Mouse (Mus musculus) kidney, adult 18-20 months (tissue): ENCODE measurements around the gene Fam189b.
"Not testable (repeated sequence)": the region's sequence is repeated elsewhere in the genome, so short reads cannot be mapped to it uniquely, and the experiment has no call there.

Experiments used
- DNase-seq: peaks from one replicate; pipeline ENCODE4 v3.0.0; 2021

The Fam189b gene

GRCm38 (mm10) chr3:89206695-89207094 is 23.8 kb downstream of the Fam189b start:
- DNase-seq: no peak

GRCm38 (mm10) chr3:89208075-89208657 is 25.2 kb downstream of the Fam189b start:
- DNase-seq: no peak

DNA sequence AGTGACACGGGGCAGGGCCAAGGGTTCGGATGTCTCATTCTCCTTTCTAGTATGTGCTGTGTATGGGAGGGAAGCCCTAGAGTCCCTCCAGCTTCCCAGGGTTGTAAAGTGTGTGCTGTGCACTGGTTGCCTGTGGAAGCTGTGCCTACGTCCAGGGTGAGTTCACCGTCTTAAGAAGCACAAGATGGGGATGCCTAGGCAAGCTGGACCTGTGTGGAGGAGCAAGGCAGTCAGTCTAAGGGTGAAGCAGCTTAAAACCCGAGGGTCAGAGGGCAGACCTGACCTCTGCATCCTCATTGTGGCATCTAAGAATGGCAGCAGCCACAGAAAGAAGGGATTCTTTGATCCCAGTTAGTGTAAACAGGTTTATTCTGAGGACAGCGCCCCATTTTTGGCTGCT is 25.8 kb downstream of the Fam189b start:
- no peak for DNase-seq

DNA sequence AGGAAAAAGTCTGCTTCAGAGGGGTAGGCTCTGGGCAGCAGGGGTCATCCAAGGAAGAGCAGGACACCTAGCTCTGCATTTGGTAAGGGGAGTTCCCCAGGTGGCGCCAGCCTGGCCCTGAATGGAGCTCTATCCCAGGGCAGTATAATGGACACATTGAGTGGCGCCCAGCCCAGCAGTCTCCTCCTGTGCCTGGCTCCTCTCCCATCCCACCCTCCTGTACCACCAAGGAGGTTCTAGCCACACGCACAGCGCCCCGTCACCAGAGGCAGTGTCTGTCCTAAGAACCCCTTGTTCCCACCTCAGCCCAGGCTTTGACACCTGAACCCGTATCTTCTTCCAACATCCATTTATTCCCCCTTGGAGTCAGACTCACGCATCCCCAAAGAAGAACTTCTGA is 26.8 kb downstream of the Fam189b start:
- DNase-seq: no peak

- DNase-seq: peak; percentile 19
These were observed 27.2 kb downstream of the Fam189b start for GRCm38 (mm10) chr3:89210162-89210561.

DNA sequence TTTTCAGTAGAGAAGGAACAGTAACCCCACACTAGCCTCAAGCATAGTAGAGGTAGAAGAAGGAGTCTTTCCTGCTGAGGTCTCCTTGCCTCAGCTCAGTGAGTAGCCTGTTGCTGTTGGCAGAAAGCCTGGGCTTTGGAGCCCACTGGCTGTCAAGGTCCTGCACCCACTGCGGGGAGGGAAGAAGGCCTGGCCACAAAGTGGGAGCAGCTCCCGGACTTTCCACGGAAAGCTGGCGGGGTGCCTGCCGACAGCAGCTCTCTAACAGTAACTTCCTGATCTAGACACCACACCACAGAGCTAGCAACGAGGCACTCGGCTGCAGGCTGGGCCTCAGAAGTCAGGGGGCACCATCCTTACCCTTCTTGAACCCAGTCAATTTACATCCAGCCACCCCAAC is 27.8 kb downstream of the Fam189b start:
- DNase-seq: peak; percentile 28

- peak; percentile 92 for DNase-seq
These were observed 31.0 kb downstream of the Fam189b start for GRCm38 (mm10) chr3:89213803-89214530.

DNA sequence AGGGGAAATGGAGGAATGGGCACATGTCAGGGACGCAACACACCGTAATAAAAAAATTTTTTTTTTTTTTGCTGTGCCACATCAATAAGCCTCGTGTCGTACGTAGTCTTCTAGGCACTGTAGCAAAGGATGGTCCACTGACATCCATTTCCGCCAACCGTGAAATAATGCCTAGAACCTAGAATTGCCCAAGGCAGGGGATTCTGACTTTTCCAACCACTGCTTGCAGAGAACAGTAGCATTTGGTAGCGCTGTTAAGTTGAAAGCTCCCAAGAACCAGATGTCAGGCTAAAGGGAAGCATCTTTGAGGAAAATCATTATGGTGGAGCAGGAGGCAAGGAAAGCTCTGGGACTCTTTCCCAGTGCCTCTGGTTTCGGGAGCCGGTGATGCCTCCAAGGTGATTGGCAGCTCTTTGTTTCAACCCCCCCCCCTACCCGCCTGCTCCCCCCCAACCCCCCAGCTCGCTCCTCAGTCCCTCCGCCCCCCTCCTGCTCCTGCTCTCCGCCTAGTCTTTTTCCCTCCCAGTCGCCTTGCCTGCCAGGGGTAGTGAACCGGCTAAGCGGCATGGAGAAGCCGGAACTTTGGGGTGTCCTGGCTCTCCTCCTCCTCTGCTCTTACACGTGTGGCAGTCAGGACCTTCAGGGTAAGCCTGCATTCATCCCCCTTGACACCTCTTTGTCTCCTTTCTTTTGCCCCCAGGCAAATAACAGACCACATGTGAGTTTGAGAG is 31.9 kb downstream of the Fam189b start, which contains the start of gene Thbs3:
Gene Thbs3, plus strand, starts transcription at position 500 of the 731 bp plus-strand sequence.
- no peak for DNase-seq

DNA sequence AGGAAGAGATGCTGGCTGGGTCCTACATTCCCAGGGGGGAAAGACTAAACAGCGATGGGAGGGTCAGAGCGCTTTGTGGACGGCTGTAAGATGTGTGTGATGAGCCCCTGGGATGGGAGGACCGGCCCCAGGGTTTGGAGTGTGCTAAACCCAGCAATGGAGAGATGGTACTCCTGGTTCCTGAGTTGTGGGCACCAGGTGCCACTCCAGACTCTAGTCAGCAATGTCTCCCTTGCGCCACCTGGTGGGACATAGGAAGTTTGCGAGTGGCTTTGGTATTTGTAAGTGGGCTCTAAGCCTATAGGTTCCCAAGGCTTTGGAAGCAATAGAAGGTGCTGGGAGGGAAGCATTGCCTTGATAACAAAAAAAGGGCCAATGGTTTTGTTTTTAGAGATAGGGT is 32.9 kb downstream of the Fam189b start:
- DNase-seq: peak; percentile 88

- not testable (repeated sequence) for DNase-seq
These were observed 33.5 kb downstream of the Fam189b start for GRCm38 (mm10) chr3:89216407-89216806.

DNA sequence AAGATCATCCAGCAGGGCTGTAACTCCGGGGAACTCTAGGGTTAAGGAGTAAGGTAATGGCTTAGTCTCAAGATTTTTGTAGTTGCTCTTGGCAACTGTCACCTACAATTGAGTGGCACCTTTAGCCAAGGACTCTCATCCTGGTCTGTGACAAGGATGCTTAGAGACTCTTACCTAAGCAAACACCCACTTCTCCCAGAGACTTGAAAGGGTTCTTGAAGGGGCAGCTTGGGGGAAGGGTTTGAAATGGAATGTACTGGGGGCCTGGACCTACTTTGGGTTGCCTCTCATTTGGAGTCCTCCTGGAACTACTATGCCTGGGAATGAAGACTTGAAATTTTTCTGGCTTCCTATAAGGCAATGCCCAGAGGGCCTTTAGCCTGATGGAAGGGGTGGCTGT is 35.3 kb downstream of the Fam189b start:
- DNase-seq: no peak

GRCm38 (mm10) chr3:89219546-89219945 is 36.6 kb downstream of the Fam189b start:
- no peak for DNase-seq

DNA sequence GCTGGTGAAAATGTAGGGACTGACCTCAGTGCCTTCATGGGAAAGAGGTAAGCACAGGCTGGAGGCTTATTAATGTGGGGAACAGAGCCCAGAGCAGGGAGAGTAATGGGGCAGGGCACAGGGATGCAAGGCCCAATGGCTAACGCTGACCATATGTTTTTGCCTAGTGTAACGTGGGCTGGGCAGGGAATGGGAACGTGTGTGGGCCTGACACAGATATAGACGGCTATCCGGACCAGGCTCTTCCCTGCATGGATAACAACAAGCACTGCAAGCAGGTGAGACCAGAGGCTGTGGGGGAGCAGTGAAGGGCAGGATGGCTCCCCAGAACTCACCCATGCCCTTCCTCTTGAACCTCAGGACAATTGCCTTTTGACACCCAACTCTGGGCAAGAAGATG is 38.2 kb downstream of the Fam189b start:
- DNase-seq: no peak

- DNase-seq: no peak
These were observed 41.9 kb downstream of the Fam189b start for GRCm38 (mm10) chr3:89224796-89225195.

DNA sequence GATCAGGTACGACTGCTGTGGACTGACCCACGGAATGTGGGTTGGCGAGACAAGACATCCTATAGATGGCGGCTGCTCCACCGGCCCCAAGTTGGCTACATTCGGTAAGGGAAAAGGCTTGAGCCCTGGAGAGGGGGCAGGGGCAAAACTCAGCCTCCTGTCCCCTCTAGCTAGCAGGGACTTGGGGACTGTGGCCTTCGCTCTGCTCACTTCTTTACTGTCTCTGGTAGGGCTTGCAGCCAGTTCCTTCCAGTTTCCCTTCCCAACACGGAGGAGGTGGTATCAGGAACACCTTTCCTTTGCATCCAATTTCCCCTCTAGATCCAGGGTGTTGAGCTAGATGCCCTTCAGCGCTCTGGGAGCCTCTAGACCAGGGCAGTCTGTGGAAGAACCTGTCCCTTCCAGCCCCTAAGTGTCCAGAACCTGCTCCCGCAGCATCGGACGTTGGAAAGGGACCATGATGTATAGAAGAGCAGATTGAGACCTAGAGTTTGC is 42.4 kb downstream of the Fam189b start:
- DNase-seq: no peak

GRCm38 (mm10) chr3:89225918-89226317 is 43.0 kb downstream of the Fam189b start:
- no peak for DNase-seq

DNA sequence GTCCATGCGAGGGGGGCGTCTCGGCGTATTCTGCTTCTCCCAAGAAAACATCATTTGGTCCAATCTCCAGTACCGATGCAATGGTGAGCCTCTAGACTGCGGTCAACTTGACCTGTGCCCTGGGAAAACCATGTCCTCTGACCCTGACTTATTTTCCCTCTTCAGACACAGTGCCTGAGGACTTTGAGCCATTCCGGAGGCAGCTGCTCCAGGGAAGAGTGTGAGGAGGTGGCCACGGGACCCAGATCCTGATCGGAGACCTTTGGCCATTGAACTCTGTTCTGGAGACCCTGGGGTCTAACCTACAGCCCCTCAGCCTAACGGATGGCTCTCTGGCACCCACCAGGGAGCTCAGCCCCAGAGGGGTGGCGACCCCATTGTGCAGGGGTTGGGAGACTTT is 43.4 kb downstream of the Fam189b start:
- DNase-seq: no peak

- no peak for DNase-seq
These were observed 44.0 kb downstream of the Fam189b start, which contains the start of gene Mtx1 for GRCm38 (mm10) chr3:89226900-89227299. Gene Mtx1, minus strand, starts transcription at chr3:89227088.

DNA sequence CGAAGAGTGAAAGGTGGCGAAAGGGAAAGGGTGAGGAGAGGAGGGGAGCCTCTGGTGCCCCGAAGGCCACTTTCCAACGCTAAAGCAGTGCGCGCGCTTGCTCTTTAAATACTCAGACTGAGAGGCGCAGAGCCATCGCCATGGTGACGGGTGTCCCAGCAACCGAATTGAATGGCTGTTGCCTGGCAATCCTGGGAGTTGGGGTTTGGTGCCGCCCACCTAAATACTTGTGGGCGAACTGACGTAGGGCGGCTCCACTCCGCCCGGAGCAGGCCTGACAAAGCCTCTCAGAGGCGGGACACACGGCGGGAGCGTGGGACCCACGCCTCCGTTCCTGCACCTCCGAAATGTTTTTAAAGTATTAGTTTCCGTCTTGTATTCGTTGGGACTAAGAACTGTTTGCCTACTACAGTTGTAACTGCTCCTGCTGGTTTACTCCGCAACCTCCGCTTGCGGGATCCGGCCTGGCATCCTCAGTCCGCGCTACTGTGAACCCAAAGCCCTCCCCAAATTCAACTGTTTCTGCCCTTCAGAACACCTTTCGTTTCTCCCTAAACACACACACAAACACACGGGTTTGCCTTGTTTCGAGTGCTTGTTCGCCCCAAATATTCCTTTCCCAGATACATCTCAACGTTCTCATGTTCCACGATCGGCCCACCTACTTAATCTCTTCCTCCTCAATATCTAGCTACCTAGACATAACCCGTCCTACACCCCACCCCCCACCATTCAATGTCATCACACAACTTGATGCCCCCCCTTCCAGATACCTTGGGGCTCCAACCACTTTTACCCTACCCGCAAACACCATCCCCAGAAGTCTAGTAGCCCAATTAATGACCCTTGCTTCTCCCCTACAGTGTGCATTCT is 44.6 kb downstream of the Fam189b start:
- DNase-seq: peak; percentile 86

DNA sequence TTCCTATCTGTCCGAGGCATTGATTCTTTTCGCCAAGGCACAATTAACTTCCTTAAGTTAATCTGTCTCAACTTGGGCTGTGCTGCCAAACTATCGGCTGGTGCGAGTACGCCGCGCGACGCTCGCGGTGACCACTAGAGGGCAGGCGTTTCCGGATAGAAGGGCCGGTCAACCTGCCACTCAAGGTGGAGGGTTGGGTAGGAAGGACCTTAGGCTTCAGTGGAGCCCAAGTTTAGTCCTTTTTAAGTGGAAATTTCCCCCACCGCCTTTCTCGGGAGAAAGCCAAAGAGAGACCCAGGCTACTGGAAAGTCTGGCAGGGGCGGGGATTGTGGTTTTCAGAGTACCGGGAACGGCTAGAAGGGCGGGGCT is 45.2 kb downstream of the Fam189b start:
- peak; percentile 93 for DNase-seq

DNA sequence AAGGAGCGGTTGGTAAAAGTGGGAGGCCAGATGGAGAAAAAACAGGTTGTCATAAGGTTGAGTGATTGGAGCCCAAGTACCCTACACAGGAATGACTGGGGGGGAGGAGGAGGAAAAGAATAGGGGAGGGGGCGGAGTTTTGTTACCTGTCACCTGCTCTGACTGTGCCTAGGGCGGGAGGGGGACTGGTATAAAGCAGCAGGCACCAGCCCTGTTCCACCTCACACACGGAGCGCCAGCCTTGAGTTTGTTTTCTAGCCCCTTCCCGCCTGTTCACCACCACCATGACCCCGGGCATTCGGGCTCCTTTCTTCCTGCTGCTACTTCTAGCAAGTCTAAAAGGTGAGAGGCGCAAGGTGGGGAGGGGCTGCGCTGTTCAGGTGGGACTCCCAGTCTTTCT is 45.9 kb downstream of the Fam189b start, which contains the start of gene Muc1:
Gene Muc1, plus strand, starts transcription at position 222 of the 400 bp plus-strand sequence.
- DNase-seq: no peak

GRCm38 (mm10) chr3:89229276-89229675 is 46.3 kb downstream of the Fam189b start:
- no peak for DNase-seq

DNA sequence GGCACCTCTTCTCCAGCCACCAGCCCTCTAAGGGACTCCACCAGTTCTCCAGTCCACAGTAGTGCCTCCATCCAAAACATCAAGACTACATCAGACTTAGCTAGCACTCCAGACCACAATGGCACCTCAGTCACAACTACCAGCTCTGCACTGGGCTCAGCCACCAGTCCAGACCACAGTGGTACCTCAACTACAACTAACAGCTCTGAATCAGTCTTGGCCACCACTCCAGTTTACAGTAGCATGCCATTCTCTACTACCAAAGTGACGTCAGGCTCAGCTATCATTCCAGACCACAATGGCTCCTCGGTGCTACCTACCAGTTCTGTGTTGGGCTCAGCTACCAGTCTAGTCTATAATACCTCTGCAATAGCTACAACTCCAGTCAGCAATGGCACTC is 47.6 kb downstream of the Fam189b start:
- no peak for DNase-seq
